Mouse (Mus musculus) myocyte (in vitro differentiated cells): ENCODE data around the gene Ltbp4.

ENCODE experiments used
- CEBPB ChIP-seq: IDR thresholded peaks from 2 replicates; pipeline ENCODE4 v1.6.1; 2011; ENCODE audit warnings: mild to moderate bottlenecking, moderate library complexity; ENCODE audit not compliant: poor library complexity, insufficient read depth, severe bottlenecking
- E2F4 ChIP-seq: IDR thresholded peaks from one replicate; pipeline ENCODE4 v1.6.1; 2011; ENCODE audit warnings: mild to moderate bottlenecking, control low read depth, moderate library complexity; ENCODE audit not compliant: insufficient read depth
- MAX ChIP-seq: IDR thresholded peaks from one replicate; pipeline ENCODE4 v1.6.1; 2011; ENCODE audit warnings: low read depth, mild to moderate bottlenecking, control low read depth
- MYOD1 ChIP-seq, 3 experiments: IDR thresholded peaks; one replicate each; pipeline ENCODE4 v1.6.1; 2011; ENCODE audit warnings: control low read depth in 2 of 3, low read depth in 2 of 3, mild to moderate bottlenecking in 2 of 3, moderate library complexity in 1 of 3; ENCODE audit not compliant: insufficient read length in 2 of 3, control insufficient read depth in 1 of 3
- MYOG ChIP-seq, 3 experiments: IDR thresholded peaks; one replicate each; pipeline ENCODE4 v1.6.1; 2011; ENCODE audit warnings: control low read depth in 2 of 3, low read depth in 2 of 3, mild to moderate bottlenecking in 2 of 3; ENCODE audit not compliant: insufficient read length in 2 of 3, control insufficient read depth in 1 of 3, insufficient read depth in 1 of 3
- POLR2A ChIP-seq: IDR thresholded peaks from one replicate; pipeline ENCODE4 v1.6.1; 2011; ENCODE audit warnings: low read depth, mild to moderate bottlenecking, control low read depth, moderate library complexity; ENCODE audit not compliant: insufficient read length
- POLR2AphosphoS2 ChIP-seq: IDR thresholded peaks from one replicate; pipeline ENCODE4 v1.6.1; 2011; ENCODE audit warnings: low read depth, control low read depth; ENCODE audit not compliant: insufficient read length
- REST ChIP-seq: IDR thresholded peaks from one replicate; pipeline ENCODE4 v1.6.1; 2011; ENCODE audit warnings: mild to moderate bottlenecking, control low read depth, moderate library complexity; ENCODE audit not compliant: insufficient read depth, insufficient read length
- SRF ChIP-seq: IDR thresholded peaks from one replicate; pipeline ENCODE4 v1.6.1; 2011; ENCODE audit warnings: low read depth; ENCODE audit not compliant: control insufficient read depth, insufficient read length
- TCF12 ChIP-seq: IDR thresholded peaks from one replicate; pipeline ENCODE4 v1.6.1; 2011; ENCODE audit warnings: mild to moderate bottlenecking, control low read depth; ENCODE audit not compliant: poor library complexity, insufficient read depth, severe bottlenecking
- TCF3 ChIP-seq: IDR thresholded peaks from one replicate; pipeline ENCODE4 v1.6.1; 2011; ENCODE audit warnings: low read depth, control low read depth; ENCODE audit not compliant: insufficient read length
- USF1 ChIP-seq: IDR thresholded peaks from one replicate; pipeline ENCODE4 v1.6.1; 2011; ENCODE audit warnings: low read depth, mild to moderate bottlenecking, control low read depth, moderate library complexity

DNA sequence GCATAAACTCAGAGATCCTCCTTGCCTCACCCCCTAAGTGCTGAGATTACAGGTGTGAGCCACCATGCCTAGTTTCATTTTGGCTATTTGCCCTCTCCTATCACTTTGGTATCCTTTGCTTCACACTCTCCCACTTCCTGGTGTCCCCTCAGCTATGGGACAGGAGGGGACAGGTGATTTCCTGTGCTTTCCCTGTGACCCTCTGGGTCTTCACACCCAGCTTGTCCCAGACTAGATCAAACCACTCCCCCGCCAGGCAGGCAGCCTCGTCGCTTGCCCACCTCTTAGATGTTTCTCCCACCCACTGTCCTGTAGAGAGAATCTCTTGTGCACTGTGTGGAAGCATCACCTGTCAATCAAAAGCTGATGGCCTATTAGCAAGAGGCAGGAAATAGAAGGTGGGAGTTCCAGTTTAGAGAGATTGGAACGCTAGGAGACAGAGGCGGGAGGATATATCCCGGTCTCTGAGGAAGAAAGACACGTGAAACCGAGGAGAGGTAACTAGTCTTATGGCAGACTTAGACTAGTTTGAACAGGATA lies 26.4 kb downstream of the Ltbp4 start:
- TF ChIP-seq MAX (no peak), POLR2A (no peak), TCF12 (no peak), MYOG (IDR thresholded peaks at IDR 0.05; ENCODE audit: control insufficient read depth in 1 of 3, insufficient read depth in 1 of 3, insufficient read length in 2 of 3, low read depth in 2 of 3) (no peak), POLR2AphosphoS2 (no peak), CEBPB (no peak), TCF3 (no peak), USF1 (no peak), SRF (no peak), E2F4 (no peak), MYOD1 (IDR thresholded peaks at IDR 0.05; ENCODE audit: control insufficient read depth in 1 of 3, insufficient read length in 2 of 3, low read depth in 2 of 3) (no peak), REST (no peak)
